Mouse (Mus musculus): ENCODE data around the gene Nfia. TPM values are rescaled to one million over a fixed set of nuclear protein-coding genes. Genes with fewer than 3 reads are reported as not detected.

The Nfia gene
- polyA plus RNA-seq, 1 experiment from 2014 or later, result 33.7 TPM

DNA sequence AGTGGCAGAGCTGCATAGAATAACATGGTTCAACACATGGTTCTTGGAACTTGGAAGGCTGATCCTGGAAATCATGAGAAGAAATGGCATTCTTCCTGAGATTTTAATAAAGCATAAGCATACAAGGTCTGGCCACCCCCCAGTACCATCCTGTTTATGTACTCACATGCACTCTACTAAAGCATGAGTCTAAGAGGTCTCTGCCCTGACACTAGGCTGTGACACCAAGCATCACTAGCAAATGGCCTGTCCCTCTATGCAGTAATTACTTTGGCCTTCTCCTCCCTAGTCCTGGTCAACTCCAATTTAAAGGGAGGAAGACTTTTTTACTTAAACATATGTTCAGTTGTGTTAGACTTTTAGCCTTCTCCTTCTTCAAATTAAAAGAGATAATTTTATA is 285.6 kb downstream of the Nfia start:
- ATAC-seq (replicated peaks; ENCODE audit: insufficient number of reproducible peaks, low FRiP score, low TSS enrichment), result no peak
- no peak overlapping the region for H3K27ac ChIP-seq (ENCODE audit: low read depth, low read length)

DNA sequence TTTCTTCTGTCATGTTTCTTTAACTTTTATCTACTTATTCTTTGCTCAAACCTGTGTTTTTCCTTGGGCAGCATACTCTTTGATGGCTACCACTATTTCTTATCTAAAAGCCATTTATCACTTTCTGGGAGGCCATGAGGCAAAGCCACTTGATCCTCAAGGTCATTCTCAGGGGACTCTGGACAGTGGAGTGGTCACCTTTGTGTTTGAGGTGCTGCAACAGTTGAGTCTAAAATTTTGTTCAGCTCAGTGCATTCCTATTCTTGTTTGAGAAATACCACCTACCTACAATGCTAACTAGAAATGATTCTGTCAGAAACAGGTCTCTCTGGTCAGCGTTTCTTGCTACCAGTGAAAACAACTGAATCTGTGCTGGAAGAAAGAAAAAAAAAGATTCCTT is 288.1 kb downstream of the Nfia start:
- no peaks in the 10 kb centered on the region for H3K27me3 ChIP-seq (ENCODE audit: control insufficient read depth, insufficient read depth, low read length)
- no peaks in the 10 kb centered on the region for H3K9me3 ChIP-seq (replicated peaks; ENCODE audit: control insufficient read depth, low read length)
- no peaks in the 10 kb centered on the region; the same call in 1 of the 2 replicates for H3K4me1 ChIP-seq (ENCODE audit: control insufficient read depth, insufficient read depth, low read length)
- peaks cover 5% of the 10 kb centered on the region; the same call in 1 of the 2 replicates for H3K36me3 ChIP-seq (ENCODE audit: control insufficient read depth, insufficient read depth, low read length)
- no peak overlapping the region for H3K4me3 ChIP-seq (ENCODE audit: low read depth, low read length)
- no peak overlapping the region for H3K4me2 ChIP-seq
- H3K27ac ChIP-seq (ENCODE audit: low read depth, low read length), result no peak overlapping the region
- ATAC-seq (replicated peaks; ENCODE audit: insufficient number of reproducible peaks, low FRiP score, low TSS enrichment), result no peak
- WGBS (ENCODE audit: insufficient replicate concordance), result 35% methylated on average over 1 of the region's 1 CpGs
- no peak overlapping the region for H3K9ac ChIP-seq (ENCODE audit: low read depth, low read length)

More for the DNA sequence above, 285.6 kb downstream of the Nfia start:
- Histone ChIP-seq H3K4me1 (ENCODE audit: control insufficient read depth, insufficient read depth, low read length) (no peaks in the 10 kb centered on the region; the same call in 1 of the 2 replicates), H3K4me2 (no peak overlapping the region), H3K36me3 (ENCODE audit: control insufficient read depth, insufficient read depth, low read length) (peaks cover 3% of the 10 kb centered on the region; the same call in 1 of the 2 replicates), H3K9me3 (replicated peaks; ENCODE audit: control insufficient read depth, low read length) (no peaks in the 10 kb centered on the region), H3K27me3 (ENCODE audit: control insufficient read depth, insufficient read depth, low read length) (no peaks in the 10 kb centered on the region), H3K4me3 (ENCODE audit: low read depth, low read length) (no peak overlapping the region), H3K9ac (ENCODE audit: low read depth, low read length) (no peak overlapping the region)

DNA sequence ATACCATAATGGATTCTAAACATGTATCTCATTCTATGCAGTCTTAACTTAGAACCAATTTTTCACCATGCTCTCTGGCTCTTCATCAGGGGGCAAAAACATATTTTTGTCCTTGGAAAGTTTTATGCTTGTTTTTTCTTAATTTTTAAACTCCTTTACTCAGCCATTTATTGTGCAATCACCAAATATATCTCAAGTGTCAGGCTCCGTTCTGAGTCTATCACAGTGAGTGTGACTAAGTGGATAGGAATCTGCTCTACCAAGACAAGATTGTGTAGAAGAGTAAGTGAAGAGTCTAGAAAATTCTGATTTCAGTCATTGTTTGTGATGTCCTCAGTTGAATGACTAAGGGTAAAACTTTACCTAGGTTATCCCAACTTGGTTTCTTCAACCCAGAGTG is 288.6 kb downstream of the Nfia start:
- H3K27ac ChIP-seq (ENCODE audit: low read depth, low read length), result no peak overlapping the region
- WGBS (ENCODE audit: insufficient replicate concordance), result 31% methylated on average over 1 of the region's 1 CpGs
- no peak overlapping the region for H3K4me2 ChIP-seq
- H3K4me3 ChIP-seq (ENCODE audit: low read depth, low read length), result no peak overlapping the region
- H3K9ac ChIP-seq (ENCODE audit: low read depth, low read length), result no peak overlapping the region
- H3K27me3 ChIP-seq (ENCODE audit: control insufficient read depth, insufficient read depth, low read length), result no peaks in the 10 kb centered on the region
- H3K36me3 ChIP-seq (ENCODE audit: control insufficient read depth, insufficient read depth, low read length), result peaks cover 5% of the 10 kb centered on the region; the same call in 1 of the 2 replicates
- no peaks in the 10 kb centered on the region; the same call in 1 of the 2 replicates for H3K4me1 ChIP-seq (ENCODE audit: control insufficient read depth, insufficient read depth, low read length)
- no peaks in the 10 kb centered on the region for H3K9me3 ChIP-seq (replicated peaks; ENCODE audit: control insufficient read depth, low read length)
- no peak for ATAC-seq (replicated peaks; ENCODE audit: insufficient number of reproducible peaks, low FRiP score, low TSS enrichment)

DNA sequence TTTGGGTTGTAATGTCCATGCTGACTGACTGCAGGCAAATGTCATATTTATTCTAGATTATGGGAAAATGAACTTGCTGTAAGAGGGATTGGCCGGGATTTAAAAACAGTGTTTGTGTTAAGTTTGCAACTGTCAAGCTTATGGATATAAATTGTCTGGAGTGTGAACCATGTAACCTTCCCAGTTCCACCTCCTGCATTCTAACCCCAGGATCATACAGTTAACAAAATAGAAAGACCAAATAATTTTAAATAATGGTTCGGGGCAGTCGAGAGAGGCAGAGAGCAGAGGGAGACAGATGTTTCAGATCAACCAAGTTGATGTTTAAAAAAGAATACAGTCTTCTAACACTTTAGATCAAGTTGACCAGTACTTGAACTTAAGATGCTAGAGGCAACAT is 290.7 kb downstream of the Nfia start:
- WGBS (ENCODE audit: insufficient replicate concordance), result 74% methylated on average over 3 of the region's 3 CpGs

DNA sequence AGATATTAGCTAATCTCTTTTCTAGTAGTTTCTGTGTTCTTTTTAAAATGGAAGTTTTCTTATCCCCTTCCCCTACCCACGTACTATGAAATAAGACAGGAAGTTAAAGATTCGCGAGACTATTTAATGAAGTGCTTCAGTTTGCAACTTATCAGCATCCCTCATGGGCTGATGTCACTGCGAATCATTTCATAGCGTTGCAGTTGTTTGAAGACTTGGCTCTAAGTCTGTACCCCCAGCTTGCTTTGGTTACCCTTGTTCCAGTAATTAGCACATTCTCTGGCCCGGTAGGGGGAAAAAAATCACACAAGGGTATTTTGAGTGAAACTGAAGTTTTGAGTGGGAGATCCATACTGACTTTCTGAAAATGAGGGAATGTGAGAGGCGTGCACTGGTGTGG is 303.6 kb downstream of the Nfia start:
- no peaks in the 10 kb centered on the region for H3K36me3 ChIP-seq (ENCODE audit: control insufficient read depth, insufficient read depth, low read length)
- no peaks in the 10 kb centered on the region for H3K9me3 ChIP-seq (replicated peaks; ENCODE audit: control insufficient read depth, low read length)
- no peaks in the 10 kb centered on the region for H3K27me3 ChIP-seq (ENCODE audit: control insufficient read depth, insufficient read depth, low read length)
- no peak for ATAC-seq (replicated peaks; ENCODE audit: insufficient number of reproducible peaks, low FRiP score, low TSS enrichment)
- H3K27ac ChIP-seq (ENCODE audit: low read depth, low read length), result no peak overlapping the region
- WGBS (ENCODE audit: insufficient replicate concordance), result 59% methylated on average over 7 of the region's 7 CpGs
- no peak overlapping the region for H3K4me3 ChIP-seq (ENCODE audit: low read depth, low read length)
- H3K9ac ChIP-seq (ENCODE audit: low read depth, low read length), result no peak overlapping the region
- peaks cover 15% of the 10 kb centered on the region for H3K4me1 ChIP-seq (ENCODE audit: control insufficient read depth, insufficient read depth, low read length)
- no peak overlapping the region for H3K4me2 ChIP-seq

More for the DNA sequence above, 290.7 kb downstream of the Nfia start:
- Histone ChIP-seq H3K27me3 (ENCODE audit: control insufficient read depth, insufficient read depth, low read length) (no peaks in the 10 kb centered on the region), H3K27ac (ENCODE audit: low read depth, low read length) (no peak overlapping the region), H3K4me1 (ENCODE audit: control insufficient read depth, insufficient read depth, low read length) (no peaks in the 10 kb centered on the region; the same call in 1 of the 2 replicates), H3K9ac (ENCODE audit: low read depth, low read length) (no peak overlapping the region), H3K9me3 (replicated peaks; ENCODE audit: control insufficient read depth, low read length) (no peaks in the 10 kb centered on the region), H3K4me2 (no peak overlapping the region), H3K4me3 (ENCODE audit: low read depth, low read length) (no peak overlapping the region), H3K36me3 (ENCODE audit: control insufficient read depth, insufficient read depth, low read length) (peaks cover 5% of the 10 kb centered on the region; the same call in 1 of the 2 replicates)
- ATAC-seq (replicated peaks; ENCODE audit: insufficient number of reproducible peaks, low FRiP score, low TSS enrichment), result no peak

DNA sequence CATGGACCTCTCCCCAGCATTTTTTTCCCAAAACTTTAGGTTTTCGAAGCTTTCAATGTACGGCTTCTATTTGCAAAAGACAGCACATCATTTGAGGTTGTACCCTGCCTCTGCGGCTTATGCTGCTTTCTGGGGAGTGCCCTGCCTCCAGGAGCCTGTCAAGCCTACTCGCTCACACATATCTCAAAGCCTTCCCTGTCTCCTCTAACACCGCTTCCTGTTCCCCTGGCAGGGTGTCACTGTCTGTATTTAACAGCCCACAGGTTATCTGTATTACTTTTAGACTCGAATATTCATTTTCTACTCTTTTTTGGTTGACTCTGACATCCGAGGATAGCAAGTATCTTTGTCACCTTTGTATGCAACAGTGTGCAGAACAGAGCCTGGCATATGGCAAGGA is 304.1 kb downstream of the Nfia start:
- peak overlapping the region; percentile 50; the same call in 1 of the 2 replicates for H3K27ac ChIP-seq (ENCODE audit: low read depth, low read length)
- H3K9me3 ChIP-seq (replicated peaks; ENCODE audit: control insufficient read depth, low read length), result no peaks in the 10 kb centered on the region

DNA sequence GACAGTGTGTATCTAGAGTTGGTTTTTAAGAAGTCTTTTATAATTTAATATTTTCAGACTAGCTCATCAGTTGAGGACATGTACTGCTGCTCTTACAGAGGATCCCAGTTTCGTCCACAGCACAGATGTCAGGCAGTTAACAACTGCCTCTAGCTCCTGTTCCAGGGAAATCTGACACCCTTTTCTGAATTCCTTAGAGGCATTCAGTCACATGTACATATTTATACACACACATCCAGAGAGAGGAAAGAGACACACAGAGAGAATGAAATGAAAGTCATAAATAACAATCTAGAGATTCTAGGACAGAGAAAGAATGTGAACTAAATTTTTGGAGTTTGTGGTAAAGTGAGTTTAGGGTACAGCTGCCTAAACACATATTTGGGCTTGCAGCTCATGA is 308.1 kb downstream of the Nfia start:
- no peaks in the 10 kb centered on the region for H3K9me3 ChIP-seq (replicated peaks; ENCODE audit: control insufficient read depth, low read length)
- ATAC-seq (replicated peaks; ENCODE audit: insufficient number of reproducible peaks, low FRiP score, low TSS enrichment), result no peak

More for the DNA sequence above, 304.1 kb downstream of the Nfia start:
- ATAC-seq (replicated peaks; ENCODE audit: insufficient number of reproducible peaks, low FRiP score, low TSS enrichment), result no peak
- Histone ChIP-seq H3K27me3 (ENCODE audit: control insufficient read depth, insufficient read depth, low read length) (no peaks in the 10 kb centered on the region), H3K4me2 (no peak overlapping the region), H3K36me3 (ENCODE audit: control insufficient read depth, insufficient read depth, low read length) (no peaks in the 10 kb centered on the region; the same call in 1 of the 2 replicates), H3K9ac (ENCODE audit: low read depth, low read length) (no peak overlapping the region), H3K4me1 (ENCODE audit: control insufficient read depth, insufficient read depth, low read length) (peaks cover 15% of the 10 kb centered on the region), H3K4me3 (ENCODE audit: low read depth, low read length) (no peak overlapping the region)
- 39% methylated on average over 7 of the region's 7 CpGs for WGBS (ENCODE audit: insufficient replicate concordance)

DNA sequence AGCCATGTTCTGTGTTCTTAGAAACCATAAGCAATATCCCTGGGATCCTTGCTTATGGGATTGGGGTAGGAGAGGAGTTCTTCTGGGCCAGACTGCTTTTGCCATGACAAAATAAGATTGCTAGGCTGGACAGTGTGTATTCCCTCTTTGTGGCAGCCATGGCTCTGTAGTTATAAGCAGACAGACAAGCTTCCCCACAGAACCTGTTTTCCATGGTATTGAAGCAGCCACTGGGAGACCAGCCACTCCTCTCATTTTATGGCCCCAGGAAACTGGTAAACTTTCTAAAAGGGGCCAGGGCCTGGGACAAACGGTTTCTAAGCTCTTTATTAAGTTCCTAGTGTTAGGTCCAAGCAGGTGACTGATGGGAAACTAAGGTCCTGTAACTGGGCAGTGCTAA is 309.4 kb downstream of the Nfia start:
- Histone ChIP-seq H3K27me3 (ENCODE audit: control insufficient read depth, insufficient read depth, low read length) (no peaks in the 10 kb centered on the region), H3K36me3 (ENCODE audit: control insufficient read depth, insufficient read depth, low read length) (no peaks in the 10 kb centered on the region; the same call in 1 of the 2 replicates), H3K9ac (ENCODE audit: low read depth, low read length) (no peak overlapping the region), H3K9me3 (replicated peaks; ENCODE audit: control insufficient read depth, low read length) (no peaks in the 10 kb centered on the region), H3K4me1 (ENCODE audit: control insufficient read depth, insufficient read depth, low read length) (peaks cover 17% of the 10 kb centered on the region), H3K4me2 (no peak overlapping the region), H3K27ac (ENCODE audit: low read depth, low read length) (no peak overlapping the region), H3K4me3 (ENCODE audit: low read depth, low read length) (no peak overlapping the region)
- 67% methylated on average over 1 of the region's 1 CpGs for WGBS (ENCODE audit: insufficient replicate concordance)
- no peak for ATAC-seq (replicated peaks; ENCODE audit: insufficient number of reproducible peaks, low FRiP score, low TSS enrichment)

More for the DNA sequence above, 308.1 kb downstream of the Nfia start:
- 36% methylated on average over 1 of the region's 1 CpGs for WGBS (ENCODE audit: insufficient replicate concordance)
- H3K27ac ChIP-seq (ENCODE audit: low read depth, low read length), result no peak overlapping the region
- H3K4me3 ChIP-seq (ENCODE audit: low read depth, low read length), result no peak overlapping the region
- no peak overlapping the region for H3K4me2 ChIP-seq
- H3K36me3 ChIP-seq (ENCODE audit: control insufficient read depth, insufficient read depth, low read length), result no peaks in the 10 kb centered on the region; the same call in 1 of the 2 replicates
- H3K27me3 ChIP-seq (ENCODE audit: control insufficient read depth, insufficient read depth, low read length), result no peaks in the 10 kb centered on the region
- peaks cover 26% of the 10 kb centered on the region for H3K4me1 ChIP-seq (ENCODE audit: control insufficient read depth, insufficient read depth, low read length)
- no peak overlapping the region for H3K9ac ChIP-seq (ENCODE audit: low read depth, low read length)

DNA sequence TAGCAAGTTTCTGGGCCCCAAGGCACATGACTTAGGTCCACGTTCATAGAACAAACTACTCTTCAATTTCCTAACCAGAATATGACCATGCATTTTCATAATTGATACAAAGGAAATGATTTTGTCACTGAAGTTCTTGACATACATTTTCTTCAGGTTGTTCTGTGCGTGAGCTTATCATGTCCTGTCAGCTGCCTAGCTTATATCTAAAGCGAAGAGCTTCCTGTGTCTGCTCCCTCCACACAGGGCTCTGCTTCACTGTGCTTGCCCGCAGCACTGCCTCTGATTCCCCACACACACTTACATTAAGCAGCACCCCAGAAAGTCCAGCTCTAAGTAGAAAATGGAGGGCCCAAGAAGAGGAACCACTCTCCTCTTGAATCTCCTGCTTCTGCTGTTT is 310.0 kb downstream of the Nfia start:
- no peak overlapping the region for H3K27ac ChIP-seq (ENCODE audit: low read depth, low read length)
- no peaks in the 10 kb centered on the region for H3K9me3 ChIP-seq (replicated peaks; ENCODE audit: control insufficient read depth, low read length)
- H3K4me1 ChIP-seq (ENCODE audit: control insufficient read depth, insufficient read depth, low read length), result peaks cover 14% of the 10 kb centered on the region
- H3K9ac ChIP-seq (ENCODE audit: low read depth, low read length), result no peak overlapping the region
- no peak overlapping the region for H3K4me2 ChIP-seq
- no peaks in the 10 kb centered on the region; the same call in 1 of the 2 replicates for H3K36me3 ChIP-seq (ENCODE audit: control insufficient read depth, insufficient read depth, low read length)
- WGBS (ENCODE audit: insufficient replicate concordance), result 46% methylated on average over 4 of the region's 4 CpGs
- no peak for ATAC-seq (replicated peaks; ENCODE audit: insufficient number of reproducible peaks, low FRiP score, low TSS enrichment)
- H3K27me3 ChIP-seq (ENCODE audit: control insufficient read depth, insufficient read depth, low read length), result no peaks in the 10 kb centered on the region
- no peak overlapping the region for H3K4me3 ChIP-seq (ENCODE audit: low read depth, low read length)

Data from heart, embryonic 11.5 days (tissue).